Mouse (Mus musculus) heart, postnatal 0 days (tissue): ENCODE results near the gene Htr3b.

Source experiments
- CTCF ChIP-seq: IDR thresholded peaks from 2 replicates; pipeline ENCODE4 v1.5.1; 2016; ENCODE audit warnings: antibody characterized with exemption, control low read depth, low read depth
- EP300 ChIP-seq: IDR thresholded peaks from 2 replicates; pipeline ENCODE4 v1.6.1; 2016; ENCODE audit warnings: antibody characterized with exemption, low read depth

- no peak for TF ChIP-seq CTCF
- no peak for TF ChIP-seq EP300
These were observed 2.7 kb downstream of the Htr3b start for GRCm38 (mm10) chr9:48962131-48962530.
